Mouse (Mus musculus) bone marrow, adult 2 months (tissue): ENCODE results near the gene Hoxc10.

Source experiments
- CTCF ChIP-seq: fragments of 200-500 bp; IDR thresholded peaks from 2 replicates; pipeline ENCODE4 v1.5.1; 2011; ENCODE audit warnings: low read length, control low read depth; ENCODE audit not compliant: control insufficient read depth, insufficient read depth
- POLR2A ChIP-seq: fragments of 200-500 bp; IDR thresholded peaks from 2 replicates; pipeline ENCODE4 v1.6.1; 2011; ENCODE audit warnings: low read depth, mild to moderate bottlenecking, control low read depth, low read length, borderline replicate concordance; ENCODE audit not compliant: control insufficient read depth

DNA sequence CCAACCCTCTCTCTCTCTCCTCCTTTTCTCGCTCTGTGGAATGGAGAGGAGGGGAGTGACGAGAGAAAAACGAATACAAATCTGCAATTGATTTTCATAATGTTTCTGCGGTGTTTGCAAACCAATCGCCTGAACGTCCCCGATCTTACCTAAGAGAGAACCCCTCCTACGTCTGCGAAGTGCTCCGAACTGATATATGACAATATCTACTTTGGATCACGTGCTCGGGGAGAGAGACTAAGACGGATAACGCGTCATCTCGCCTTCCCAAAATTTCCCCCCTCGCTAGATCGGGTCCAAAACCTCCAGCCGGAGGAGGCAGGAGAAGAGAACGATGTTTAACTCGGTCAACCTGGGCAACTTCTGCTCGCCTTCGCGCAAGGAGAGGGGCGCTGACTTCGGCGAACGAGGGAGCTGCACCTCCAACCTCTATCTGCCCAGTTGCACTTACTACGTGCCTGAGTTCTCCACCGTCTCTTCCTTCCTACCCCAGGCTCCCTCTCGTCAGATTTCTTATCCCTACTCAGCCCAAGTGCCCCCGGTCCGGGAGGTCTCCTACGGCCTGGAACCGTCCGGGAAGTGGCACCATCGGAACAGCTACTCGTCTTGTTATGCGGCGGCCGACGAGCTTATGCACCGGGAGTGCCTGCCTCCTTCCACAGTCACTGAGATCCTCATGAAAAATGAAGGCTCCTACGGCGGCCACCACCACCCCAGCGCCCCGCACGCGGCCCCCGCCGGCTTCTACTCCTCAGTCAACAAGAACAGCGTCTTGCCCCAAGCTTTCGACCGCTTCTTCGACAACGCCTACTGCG, 12.2 kb upstream of the Hoxc10 start, which contains the start of gene Hoxc11:
- TF ChIP-seq CTCF (no peak), POLR2A (no peak)
